Mouse (Mus musculus) ES-E14 (cell line): ENCODE measurements around the gene Fpgs.

Experiments
- CHD2 ChIP-seq: IDR thresholded peaks from 2 replicates; pipeline ENCODE4 v1.6.1; 2014; ENCODE audit warnings: mild to moderate bottlenecking, low read depth, low read length, inconsistent platforms
- HCFC1 ChIP-seq: IDR thresholded peaks from 2 replicates; pipeline ENCODE4 v1.6.1; 2012; ENCODE audit warnings: low read length, inconsistent platforms, borderline replicate concordance; ENCODE audit not compliant: insufficient read depth
- MAFK ChIP-seq: IDR thresholded peaks from 2 replicates; pipeline ENCODE4 v1.6.1; 2014; ENCODE audit warnings: mild to moderate bottlenecking, low read depth, low read length, inconsistent platforms; ENCODE audit not compliant: insufficient read depth
- ZNF384 ChIP-seq: IDR thresholded peaks from 2 replicates; pipeline ENCODE4 v1.6.1; 2012; ENCODE audit warnings: low read depth, low read length, inconsistent platforms

- TF ChIP-seq CHD2 (no peak), ZNF384 (no peak), MAFK (no peak), HCFC1 (no peak)
Measured at GRCm38 (mm10) chr2:32658873-32659272, 45.1 kb downstream of the Fpgs start.
